Mouse (Mus musculus) gastrocnemius, postnatal 14 days (tissue): Measurements from ENCODE around the gene Ugt1a6a. TPM values are rescaled to one million over a fixed set of nuclear protein-coding genes. Genes with fewer than 3 reads are reported as not detected.
"Not testable (repeated sequence)": the region's sequence is repeated elsewhere in the genome, so short reads cannot be mapped to it uniquely, and the experiment has no call there.

ENCODE experiments used
- DNase-seq: peaks from one replicate; pipeline ENCODE4 v3.0.0; 2021; ENCODE audit warnings: mixed read lengths
- intact Hi-C: fragments of 180-260 bp; cut with DNase I; formaldehyde crosslinking; loops from one replicate; pipeline ENCODE4 v1.15.1; 2025; ENCODE audit warnings: low total_unique reads
- total RNA-seq, 2 experiments: library from RNA; stranded (reverse); gene quantifications; 2 replicates each; pipeline ENCODE4 v1.2.3; 2021

The Ugt1a6a gene
- total RNA-seq, 2 experiments from 2014 or later, result 2.1 to 2.4 TPM

DNA sequence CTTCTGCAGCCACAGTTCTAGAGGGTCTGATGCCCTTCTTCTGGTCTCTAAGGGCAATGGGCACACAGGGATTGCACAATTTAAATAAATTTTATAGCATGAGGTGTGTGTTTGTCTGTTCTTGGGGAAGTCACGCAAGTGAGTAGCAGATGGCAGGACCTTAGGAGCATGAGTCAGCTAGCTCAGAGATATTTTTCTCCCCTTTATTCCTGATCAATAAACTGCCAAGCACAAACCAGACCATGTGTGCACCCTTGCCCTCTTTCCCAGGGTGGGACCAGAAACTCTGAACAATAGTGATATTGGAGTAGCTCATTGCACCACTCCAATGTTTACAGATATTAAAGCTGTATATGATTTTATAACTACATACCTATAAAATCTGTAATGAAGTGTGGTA is 4.4 kb upstream of the Ugt1a6a start:
- intact Hi-C loops, DNase-seq: not testable (repeated sequence)

DNA sequence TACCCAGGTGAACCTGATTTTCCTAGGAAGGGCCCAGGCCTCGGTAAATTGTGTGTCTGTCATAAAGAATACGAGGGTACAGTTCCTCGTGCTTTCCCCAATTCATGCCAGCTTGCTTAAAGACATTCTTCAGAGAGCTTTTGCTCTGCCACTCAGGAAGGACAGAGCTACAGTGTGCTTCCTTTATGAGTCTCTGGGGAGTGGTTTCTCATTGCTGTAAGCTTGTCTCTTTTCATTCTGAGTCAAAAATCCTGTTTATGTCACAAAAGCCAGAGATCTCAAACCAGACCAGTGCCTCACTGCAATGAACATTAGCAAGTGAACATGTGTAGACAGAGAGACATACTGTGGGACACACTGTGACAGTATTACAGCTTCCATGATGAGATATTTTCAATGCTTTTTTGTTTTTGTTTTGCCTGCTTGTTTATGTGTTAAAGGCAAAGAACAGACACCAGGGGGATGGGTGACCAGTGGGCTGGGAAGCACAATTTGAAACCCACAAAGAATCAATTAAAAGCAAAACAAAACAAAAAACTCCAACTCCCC is 627 bp upstream of the Ugt1a6a start:
- intact Hi-C loops, result no loop called here

DNA sequence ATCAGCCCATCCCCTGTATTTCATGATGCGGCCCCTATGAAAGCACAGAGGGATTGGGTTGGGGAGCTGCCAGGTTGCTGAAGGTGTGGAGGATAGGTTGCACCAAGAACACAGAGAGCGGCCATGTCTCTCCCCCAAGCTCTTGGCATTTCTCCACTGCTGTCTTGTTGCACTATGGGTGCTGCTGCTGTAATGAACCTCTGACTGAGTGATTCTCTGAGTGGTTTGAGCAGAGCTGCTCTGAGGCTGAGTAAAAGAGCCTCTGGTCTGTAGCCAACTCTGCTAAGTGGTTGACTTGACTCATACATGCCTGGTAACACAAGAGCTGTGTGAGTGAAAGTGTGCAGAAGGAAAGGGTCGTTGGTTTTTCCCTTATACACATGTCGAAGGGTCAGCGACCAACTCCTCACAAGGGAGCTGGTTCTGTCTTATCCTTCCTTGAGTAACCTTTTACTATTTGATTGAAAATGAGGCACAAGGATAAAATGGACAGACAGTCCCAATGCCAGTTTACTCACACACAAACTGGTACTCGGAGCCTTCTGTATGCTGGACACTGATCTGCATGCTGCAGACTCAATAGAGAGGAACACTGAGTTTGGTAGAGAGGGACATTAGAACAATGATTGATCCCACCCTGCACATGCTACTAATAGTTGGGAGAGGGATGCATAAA is 758 bp downstream of the Ugt1a6a start:
- DNase-seq, intact Hi-C loops: not testable (repeated sequence)

More for the DNA sequence above, 627 bp upstream of the Ugt1a6a start:
- DNase-seq, result no peak

DNA sequence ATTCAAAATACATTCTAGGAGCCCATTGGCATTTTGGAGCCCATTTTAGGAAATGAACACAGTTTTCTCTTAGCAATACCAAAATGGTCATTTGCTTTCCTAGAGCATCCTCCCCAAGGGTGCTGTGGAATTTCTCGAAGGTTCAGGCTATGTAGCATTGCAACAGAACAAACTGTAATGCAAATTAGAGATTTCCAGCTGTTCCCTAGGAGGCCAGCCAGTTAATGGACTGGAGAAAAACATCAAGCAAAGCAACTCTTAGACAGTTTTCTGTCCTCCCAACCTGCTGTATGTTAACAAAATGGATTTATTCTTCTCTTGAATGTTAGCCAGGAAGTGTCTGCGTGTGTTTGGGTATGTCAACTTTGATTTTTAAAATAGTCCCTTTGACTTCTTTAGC is 2.0 kb downstream of the Ugt1a6a start:
- intact Hi-C loops, result no loop called here
- DNase-seq, result no peak

DNA sequence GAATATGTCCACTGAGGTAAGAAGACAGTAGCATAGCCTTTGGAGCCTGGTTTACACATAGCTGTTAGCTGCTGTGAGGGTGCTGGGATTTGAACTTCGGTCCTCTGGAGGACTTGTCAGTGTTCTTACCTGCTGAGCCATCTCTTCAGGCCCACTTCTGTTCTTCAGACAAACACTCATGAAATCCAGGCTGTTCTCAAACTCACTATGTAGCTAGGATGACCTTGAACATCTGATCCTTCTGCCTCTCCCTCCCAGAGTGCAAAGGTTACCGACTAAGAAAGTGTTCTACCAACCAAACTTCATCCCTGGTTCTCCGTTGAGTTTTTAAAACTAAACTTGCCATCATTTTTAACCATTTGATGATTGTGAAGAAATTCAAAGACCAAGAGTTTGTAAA is 2.7 kb downstream of the Ugt1a6a start:
- no peak for DNase-seq

DNA sequence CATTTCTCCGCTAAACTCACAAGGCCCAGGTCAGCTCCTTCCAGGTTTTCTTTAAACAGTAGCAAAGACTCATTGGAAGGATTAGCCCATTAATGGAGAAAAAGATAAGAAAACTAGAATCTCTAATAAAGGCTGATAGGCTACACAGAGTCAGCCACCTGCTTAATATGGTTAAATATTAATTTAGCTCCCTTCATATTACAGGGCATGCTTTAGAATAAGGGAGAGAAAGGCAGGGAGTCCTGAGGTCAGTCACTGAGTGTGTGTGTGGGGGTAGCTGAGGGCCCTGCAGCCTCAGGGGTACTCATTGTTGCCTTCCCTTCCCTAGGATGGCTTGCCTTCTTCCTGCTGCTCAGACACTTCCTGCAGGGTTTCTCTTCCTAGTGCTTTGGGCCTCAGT is 3.5 kb downstream of the Ugt1a6a start:
- intact Hi-C loops, result no loop called here
- no peak for DNase-seq

More for the DNA sequence above, 2.7 kb downstream of the Ugt1a6a start:
- intact Hi-C loops, result no loop called here

DNA sequence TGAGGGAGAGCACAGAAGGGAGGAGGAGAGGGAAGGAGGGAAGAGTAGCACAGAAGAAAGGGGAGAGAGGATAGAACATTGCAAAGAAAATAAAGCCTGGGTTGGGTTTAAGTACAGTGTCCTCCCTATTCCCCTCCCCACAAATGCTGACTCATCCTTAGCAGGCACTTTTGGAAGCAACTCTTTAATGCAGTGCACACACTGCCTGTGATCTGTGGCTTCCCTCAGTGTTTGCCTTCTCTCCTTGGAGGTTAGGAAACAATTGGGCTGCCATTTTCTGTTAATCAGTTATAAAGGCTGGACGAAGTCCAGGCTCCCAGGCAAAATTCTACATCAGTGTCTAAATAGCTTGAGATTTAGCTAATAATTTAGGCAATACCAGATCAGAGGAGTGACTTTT is 5.9 kb downstream of the Ugt1a6a start:
- DNase-seq, intact Hi-C loops: not testable (repeated sequence)

DNA sequence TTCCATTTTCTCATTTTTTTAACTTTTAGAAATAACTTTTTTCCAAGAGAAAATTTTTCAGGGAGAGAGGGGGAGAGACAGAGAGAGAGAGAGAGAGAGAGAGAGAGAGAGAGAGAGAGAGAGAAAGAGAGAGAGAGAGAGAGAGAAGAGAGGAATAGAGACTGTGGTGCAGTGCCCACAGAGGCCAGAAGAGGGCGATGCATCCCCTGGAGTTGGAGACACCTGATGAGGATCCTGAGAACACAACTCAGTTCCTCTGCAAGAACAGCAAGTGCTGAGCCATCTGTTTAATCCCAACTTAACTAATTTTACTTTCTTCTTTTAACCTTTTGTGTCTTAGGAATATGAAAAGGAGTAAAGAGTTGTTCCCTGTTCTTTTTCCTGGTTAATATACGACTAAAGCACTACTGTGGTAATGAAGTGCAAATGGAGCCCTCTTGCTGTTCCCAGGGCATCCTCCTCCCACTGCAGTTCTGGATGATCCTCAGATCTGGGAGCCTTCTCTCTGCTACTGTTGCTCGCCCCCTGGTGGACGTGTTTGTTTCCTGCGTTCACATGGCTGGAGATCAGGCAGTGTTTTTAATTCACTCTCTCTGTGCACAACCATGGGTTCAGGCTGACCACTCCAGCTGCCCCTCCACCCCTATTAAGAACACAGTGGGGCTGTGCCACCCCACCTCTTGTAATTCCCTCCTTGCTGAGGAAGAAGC is 9.5 kb downstream of the Ugt1a6a start:
- DNase-seq, result peak; percentile 33
- intact Hi-C loops, result not testable (repeated sequence)

DNA sequence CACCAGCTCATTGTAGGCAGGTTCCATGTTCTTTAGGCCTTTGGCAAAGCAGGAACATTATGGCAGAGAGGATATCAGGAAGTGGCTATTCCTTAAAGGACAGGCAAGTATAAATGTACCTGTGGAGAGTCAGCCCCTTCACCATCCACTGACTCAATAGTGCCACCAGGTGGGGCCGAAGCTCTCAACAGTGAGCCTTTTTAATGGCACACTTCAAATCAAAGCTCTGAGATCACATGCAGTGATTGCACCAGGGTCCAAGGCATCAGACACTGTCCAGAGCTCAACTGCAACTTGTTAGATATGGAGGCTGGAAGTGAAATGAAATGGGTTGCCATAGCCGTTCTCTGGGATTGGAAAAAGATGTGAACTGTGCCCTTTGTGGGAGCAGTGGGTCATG is 10.7 kb downstream of the Ugt1a6a start:
- intact Hi-C loops, DNase-seq: not testable (repeated sequence)

DNA sequence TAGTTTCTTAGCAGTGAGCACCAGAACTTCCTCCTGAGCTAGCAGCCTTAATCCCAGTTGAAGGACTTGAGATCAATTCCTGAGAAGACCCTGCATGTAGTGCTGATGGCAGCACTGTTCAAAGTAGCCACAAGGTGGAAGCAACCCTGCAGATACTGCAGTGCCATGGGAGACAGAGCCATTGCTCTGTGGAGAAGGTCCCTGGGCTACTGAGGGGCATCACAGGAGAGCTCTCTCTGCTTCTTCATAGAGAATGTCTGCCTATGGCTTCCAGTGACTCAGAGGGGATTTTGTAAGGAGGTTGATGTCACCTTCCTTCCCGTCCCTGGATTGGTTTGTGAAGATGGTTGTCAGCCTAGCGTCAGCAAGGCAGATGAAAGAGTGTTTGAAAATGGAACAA is 15.5 kb downstream of the Ugt1a6a start:
- DNase-seq, intact Hi-C loops: not testable (repeated sequence)

DNA sequence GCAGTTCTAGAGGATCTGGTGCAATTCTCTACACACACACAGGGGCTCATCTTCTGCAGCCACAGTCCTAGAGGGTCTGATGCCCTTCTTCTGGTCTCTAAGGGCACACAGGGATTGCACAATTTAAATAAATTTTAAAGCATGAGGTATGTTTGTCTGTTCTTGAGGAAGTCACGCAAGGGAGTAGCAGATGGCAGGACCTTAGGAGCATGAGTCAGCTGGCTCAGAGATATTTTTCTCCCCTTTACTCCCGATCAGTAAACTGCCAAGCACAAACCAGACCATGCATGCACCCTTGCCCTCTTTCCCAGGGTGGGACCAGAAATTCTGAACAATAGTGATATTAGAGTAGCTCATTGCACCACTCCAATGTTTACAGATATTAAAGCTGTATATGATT is 23.8 kb downstream of the Ugt1a6a start:
- intact Hi-C loops, result no loop called here
- DNase-seq, result no peak

DNA sequence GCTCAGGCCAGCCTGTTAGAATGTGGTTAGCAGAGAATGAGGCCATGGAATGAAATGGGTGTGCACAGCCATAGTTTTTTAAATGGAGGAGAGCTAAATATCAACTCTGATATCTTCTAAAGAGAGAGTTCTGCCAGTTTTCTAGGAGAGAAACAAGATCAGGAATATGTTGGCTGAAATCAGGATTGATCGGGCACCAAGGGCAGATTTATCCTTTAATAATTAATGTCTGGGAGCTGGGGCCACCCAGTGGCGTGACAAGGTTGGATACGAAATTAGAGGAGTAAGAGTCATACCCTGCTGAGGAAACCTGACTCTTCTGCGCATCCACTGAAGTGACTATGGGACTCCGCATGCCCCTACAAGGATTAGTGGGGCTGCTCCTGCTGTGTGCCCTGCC is 31.1 kb downstream of the Ugt1a6a start, which contains the start of gene Ugt1a5:
Gene Ugt1a5 (plus strand): TSS at position 302 of the 400 bp plus-strand sequence.
- no peak for DNase-seq
- intact Hi-C loops, result no loop called here

DNA sequence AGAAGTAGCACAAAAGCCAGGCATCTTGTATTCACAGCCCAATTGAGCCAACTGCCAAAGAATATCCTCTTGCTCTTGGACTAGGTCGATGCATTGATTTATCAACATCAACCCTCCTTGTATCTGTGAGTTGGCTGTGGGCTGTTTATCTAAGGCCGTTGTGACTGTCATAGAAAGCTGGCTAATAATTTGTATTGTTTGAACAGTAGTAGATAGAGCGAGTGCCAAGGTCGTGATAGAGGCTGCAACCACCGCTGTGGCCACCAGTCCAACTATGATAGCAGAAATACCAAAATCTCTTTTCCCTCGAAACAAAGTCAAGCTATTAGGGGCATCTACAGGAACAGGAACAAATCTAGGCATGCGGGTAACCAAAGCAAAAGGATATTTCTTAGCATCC is 37.6 kb downstream of the Ugt1a6a start:
- DNase-seq, intact Hi-C loops: not testable (repeated sequence)

DNA sequence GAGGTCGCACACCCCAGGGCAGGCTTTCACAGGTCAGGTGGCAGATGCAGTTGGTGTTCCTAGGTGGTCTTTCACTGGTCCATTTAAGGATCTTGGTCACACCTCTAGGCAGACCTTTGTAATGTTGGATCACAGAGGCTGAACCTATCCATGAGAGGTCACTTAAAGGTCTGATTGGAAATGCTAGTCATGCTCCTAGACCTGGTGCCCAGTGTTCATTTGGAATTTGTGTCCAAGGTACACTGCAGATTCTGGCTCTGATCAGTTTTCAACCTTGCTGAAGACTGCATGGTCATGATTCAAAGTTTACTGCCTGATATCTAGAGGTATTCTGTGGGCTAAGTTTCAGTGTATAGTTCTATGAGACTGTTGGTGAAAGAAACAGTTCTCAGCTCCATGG is 45.0 kb downstream of the Ugt1a6a start:
- intact Hi-C loops, result no loop called here
- DNase-seq, result no peak

DNA sequence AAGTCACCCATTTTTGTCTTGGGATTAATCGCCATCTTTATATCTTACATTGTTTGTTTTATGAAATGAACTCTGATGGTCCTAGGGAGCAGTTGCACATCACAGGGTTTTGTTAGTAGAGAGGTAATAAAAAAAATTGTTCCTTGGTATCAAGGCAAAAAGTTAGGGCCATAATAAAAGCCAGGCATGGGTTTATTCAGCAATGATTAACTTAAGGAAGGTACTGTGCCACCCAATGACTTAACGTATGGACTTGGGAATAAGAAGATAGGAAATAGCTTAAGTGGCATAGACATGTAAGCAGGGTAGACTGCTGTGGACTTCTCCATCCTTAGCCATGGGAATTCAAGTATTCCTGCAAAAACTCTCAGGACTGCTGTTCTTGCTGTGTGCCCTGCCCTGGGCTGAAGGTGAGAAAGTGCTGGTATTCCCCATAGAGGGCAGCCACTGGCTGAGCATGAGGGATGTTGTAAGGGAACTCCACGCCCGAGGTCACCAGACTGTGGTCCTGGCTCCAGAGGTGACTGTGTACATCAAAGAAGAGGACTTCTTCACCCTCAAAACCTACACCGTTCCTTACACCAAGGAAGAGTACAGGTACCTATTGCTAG is 51.8 kb downstream of the Ugt1a6a start:
- intact Hi-C loops, result no loop called here
- no peak for DNase-seq

DNA sequence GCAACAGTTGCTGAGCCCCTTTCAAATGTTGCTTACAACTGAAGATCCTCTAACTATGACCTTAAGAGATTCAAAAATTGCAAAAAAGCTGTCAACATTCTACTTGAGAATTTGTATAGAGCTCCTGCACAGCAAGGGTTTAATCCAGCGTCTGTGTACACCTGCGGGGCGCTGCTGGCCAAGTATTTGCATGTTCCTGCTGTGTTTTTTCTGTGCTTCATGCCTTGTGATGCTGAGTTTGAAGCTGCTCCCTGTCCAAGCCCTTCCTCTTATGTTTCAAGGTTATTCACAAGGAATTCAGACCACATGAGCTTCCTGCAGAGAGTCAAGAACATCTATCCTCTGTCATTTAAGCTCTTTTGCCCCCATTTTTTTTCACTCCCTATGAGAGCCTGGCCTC is 57.5 kb downstream of the Ugt1a6a start:
- no peak for DNase-seq
- intact Hi-C loops, result no loop called here

DNA sequence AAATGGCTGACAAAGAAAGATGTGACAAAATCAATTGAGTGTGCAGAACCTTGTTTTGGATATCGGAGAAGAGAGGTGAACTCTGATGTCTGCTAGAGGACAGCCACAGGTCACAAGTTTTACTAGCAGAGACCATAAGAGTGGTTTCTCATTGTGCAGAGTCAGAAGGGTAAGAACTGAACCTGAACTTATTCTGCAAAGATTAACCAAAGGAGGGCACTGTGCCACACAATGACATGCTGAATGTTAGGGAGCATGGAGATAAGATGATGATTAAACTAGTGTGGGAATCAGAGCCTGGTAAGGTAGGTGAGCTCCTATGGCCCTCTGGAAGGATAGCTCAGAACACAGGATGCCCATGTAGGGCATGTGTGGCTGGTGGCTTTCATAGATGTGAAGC is 61.1 kb downstream of the Ugt1a6a start:
- intact Hi-C loops, result no loop called here
- DNase-seq, result no peak

DNA sequence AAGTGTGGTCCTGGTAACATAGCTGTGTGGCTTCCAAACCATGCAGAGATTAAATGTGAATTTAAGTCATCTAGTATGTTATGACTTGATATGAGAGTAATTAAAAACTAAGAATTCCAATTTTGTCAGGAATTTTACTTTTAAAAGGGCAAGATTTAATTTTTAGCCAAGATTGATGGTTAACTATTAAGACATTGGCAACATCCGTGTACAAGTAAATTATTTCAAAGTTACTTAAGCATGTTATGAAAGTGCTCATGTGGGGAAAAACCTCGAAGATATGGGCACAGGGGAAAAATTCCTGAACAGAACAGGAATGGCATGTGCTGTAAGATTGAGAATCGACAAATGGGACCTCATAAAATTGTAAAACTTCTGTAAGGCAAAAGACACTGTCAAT is 62.8 kb downstream of the Ugt1a6a start:
- intact Hi-C loops, result no loop called here
- no peak for DNase-seq

DNA sequence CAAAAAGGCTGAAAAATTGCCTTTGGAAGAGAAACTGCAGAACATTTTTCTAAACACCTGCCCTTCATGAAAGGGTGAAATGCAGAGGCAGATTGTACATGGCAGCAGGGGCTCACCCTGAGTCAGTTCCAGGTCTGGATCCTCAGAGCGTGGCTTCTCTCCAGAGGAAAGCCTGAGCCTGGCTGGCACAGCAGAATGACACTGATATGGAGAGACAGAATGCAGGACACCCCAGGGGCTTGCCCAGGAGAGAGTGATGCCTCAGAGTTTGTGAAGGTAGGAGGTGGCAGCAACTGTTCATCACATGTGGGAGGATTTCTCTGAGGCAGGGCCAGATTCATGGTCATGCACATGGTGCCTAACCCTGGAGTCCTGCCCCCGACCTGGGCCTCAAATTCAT is 65.4 kb downstream of the Ugt1a6a start:
- no peak for DNase-seq
- intact Hi-C loops, result no loop called here

DNA sequence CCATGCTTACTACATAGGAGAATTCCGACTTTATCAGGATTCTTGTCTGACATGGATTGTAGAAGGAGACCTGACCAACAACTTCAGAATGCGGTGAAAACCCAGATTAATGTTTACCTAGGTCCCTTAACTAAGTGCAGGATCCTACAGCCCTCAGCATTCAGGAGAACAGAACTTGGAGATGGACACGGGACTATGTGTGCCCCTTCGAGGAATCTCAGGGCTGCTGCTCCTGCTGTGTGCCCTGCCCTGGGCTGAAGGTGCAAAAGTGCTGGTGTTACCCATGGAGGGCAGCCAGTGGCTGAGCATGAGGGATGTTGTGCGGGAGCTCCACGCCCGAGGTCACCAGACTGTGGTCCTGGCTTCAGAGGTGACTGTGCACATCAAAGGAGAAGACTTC is 65.8 kb downstream of the Ugt1a6a start, which contains the start of gene Ugt1a2:
Gene Ugt1a2 (plus strand): TSS at position 146 of the 400 bp plus-strand sequence.
- no peak for DNase-seq
- intact Hi-C loops, result no loop called here
